Mouse (Mus musculus): ENCODE measurements around the gene Olfr629.

GRCm38 (mm10) chr7:103771494-103771893, 26.8 kb upstream of the Olfr629 start, which contains the start of gene Olfr69:
- TF ChIP-seq CHD2 (IDR thresholded peaks at IDR 0.05; ENCODE audit: low read depth, low read length), result no peak
- no peak for TF ChIP-seq HCFC1 (IDR thresholded peaks at IDR 0.05; ENCODE audit: borderline replicate concordance, insufficient read depth, low read length)
- TF ChIP-seq MAFK (IDR thresholded peaks at IDR 0.05; ENCODE audit: insufficient read depth, low read depth, low read length), result no peak
- TF ChIP-seq ZNF384 (IDR thresholded peaks at IDR 0.05; ENCODE audit: low read depth, low read length), result no peak

Measured in ES-E14 (cell line).